Mouse (Mus musculus): Measurements from ENCODE around the gene Olfr782. TPM values are rescaled to one million over a fixed set of nuclear protein-coding genes. Genes with fewer than 3 reads are reported as not detected.

The Olfr782 gene
- polyA plus RNA-seq, 1 experiment from 2014 or later: not detected

DNA sequence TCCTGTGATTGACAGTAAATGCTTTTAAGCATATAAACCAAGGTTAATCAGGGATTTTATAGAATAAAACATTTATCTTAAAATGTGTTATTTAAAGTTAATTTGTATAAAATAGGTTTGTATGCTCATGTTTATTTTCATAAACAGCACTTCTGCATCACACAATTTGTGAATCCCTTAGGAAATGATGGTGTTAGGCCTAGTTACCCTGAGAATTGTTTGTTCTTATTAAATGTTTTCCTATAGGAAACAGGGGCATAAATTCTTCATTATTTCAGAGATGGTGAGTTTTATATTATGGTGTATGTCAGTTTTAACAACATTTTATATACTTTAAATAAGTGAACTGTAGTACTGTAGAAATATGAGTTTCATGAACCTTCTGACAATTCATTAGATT is 35.1 kb downstream of the Olfr782 start, which contains the start of gene Olfr784:
Olfr784 (plus strand) TSS at position 301 of the 400 bp plus-strand sequence.
- no peaks in the 10 kb centered on the region for H3K27me3 ChIP-seq (replicated peaks; ENCODE audit: control insufficient read depth, insufficient read depth, low read length)
- no peak within 1 kb of the TSS for H3K4me3 ChIP-seq (ENCODE audit: low read depth, low read length)
- no peak within 1 kb of the TSS for H3K4me2 ChIP-seq (ENCODE audit: low read depth, low read length)
- H3K4me1 ChIP-seq (ENCODE audit: control insufficient read depth, insufficient read depth, low read length): no peaks in the 10 kb centered on the region
- H3K9ac ChIP-seq (ENCODE audit: low read depth, low read length): no peak within 1 kb of the TSS
- no peaks in the 10 kb centered on the region for H3K9me3 ChIP-seq (ENCODE audit: control insufficient read depth, low read length)
- DNase-seq (ENCODE audit: low spot score) (no peak), ATAC-seq (ENCODE audit: low read depth) (no peak)
- no peak within 1 kb of the TSS for H3K27ac ChIP-seq (replicated peaks; ENCODE audit: low read depth, low read length)
- H3K36me3 ChIP-seq (ENCODE audit: control insufficient read depth, insufficient read depth, low read length): no peaks in the 10 kb centered on the region

DNA sequence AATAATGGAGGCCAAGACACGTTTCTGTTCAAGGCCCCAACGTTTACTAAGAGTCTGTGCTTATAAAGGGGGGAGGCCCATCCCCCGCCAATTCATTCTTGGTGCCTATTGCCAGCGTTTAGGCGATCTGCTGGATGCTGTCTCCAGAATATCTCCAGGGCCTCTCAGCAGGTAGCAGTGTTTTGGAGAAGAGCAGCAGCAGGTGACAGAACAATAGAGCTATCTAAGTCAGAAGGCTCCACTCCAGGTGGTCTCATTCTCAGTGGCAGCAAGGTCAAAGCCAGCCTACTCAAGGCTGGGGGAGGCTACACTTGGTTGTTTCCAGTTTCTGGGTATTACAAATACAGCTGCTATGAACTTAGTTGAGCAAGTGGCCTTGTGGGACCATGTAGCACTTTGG is 52.2 kb downstream of the Olfr782 start:
- no peak for ATAC-seq (ENCODE audit: low read depth)

More for the DNA sequence above, 52.2 kb downstream of the Olfr782 start:
- H3K4me3 ChIP-seq (ENCODE audit: low read depth, low read length): no peak overlapping the region
- H3K9ac ChIP-seq (ENCODE audit: low read depth, low read length): no peak overlapping the region
- no peaks in the 10 kb centered on the region for H3K4me1 ChIP-seq (ENCODE audit: control insufficient read depth, insufficient read depth, low read length)
- no peak for DNase-seq (ENCODE audit: low spot score)
- 0 out of 2 replicates have a peak, but pooled peaks cover 3% of the 10 kb centered on the region for H3K9me3 ChIP-seq (ENCODE audit: control insufficient read depth, low read length)
- no peak overlapping the region for H3K4me2 ChIP-seq (ENCODE audit: low read depth, low read length)
- H3K36me3 ChIP-seq (ENCODE audit: control insufficient read depth, insufficient read depth, low read length): no peaks in the 10 kb centered on the region
- H3K27me3 ChIP-seq (replicated peaks; ENCODE audit: control insufficient read depth, insufficient read depth, low read length): no peaks in the 10 kb centered on the region
- 42% methylated on average over 5 of the region's 5 CpGs for WGBS
- H3K27ac ChIP-seq (replicated peaks; ENCODE audit: low read depth, low read length): no peak overlapping the region

Other genes starting within 250 kb of the Olfr782 start
- gene Olfr768, start 249.5 kb upstream of the Olfr782 start, polyA plus RNA-seq (2014; fragmentation: Nextera tagmentation; extraction: Ambion mirVana): not detected in 2 replicates
- 0.04 and 0.12 TPM in 2 replicates for gene Olfr769, start 231.0 kb upstream of the Olfr782 start, polyA plus RNA-seq (2014; fragmentation: Nextera tagmentation; extraction: Ambion mirVana)
- not detected in 2 replicates for gene Olfr770, start 209.9 kb upstream of the Olfr782 start, polyA plus RNA-seq (2014; fragmentation: Nextera tagmentation; extraction: Ambion mirVana)
- gene Olfr771, start 184.1 kb upstream of the Olfr782 start, polyA plus RNA-seq (2014; fragmentation: Nextera tagmentation; extraction: Ambion mirVana): not detected in 2 replicates
- not detected in 2 replicates for gene Olfr772, start 170.9 kb upstream of the Olfr782 start, polyA plus RNA-seq (2014; fragmentation: Nextera tagmentation; extraction: Ambion mirVana)
- not detected in 2 replicates for gene Olfr773, start 161.4 kb upstream of the Olfr782 start, polyA plus RNA-seq (2014; fragmentation: Nextera tagmentation; extraction: Ambion mirVana)
- not detected in 2 replicates for gene Olfr774, start 112.6 kb upstream of the Olfr782 start, polyA plus RNA-seq (2014; fragmentation: Nextera tagmentation; extraction: Ambion mirVana)
- gene Olfr775, start 100.4 kb upstream of the Olfr782 start, polyA plus RNA-seq (2014; fragmentation: Nextera tagmentation; extraction: Ambion mirVana): not detected in 2 replicates
- 0.08 TPM in 1 of 2 replicates, not detected in the other for gene Olfr776, start 89.7 kb upstream of the Olfr782 start, polyA plus RNA-seq (2014; fragmentation: Nextera tagmentation; extraction: Ambion mirVana)
- gene Olfr777, start 77.4 kb upstream of the Olfr782 start, polyA plus RNA-seq (2014; fragmentation: Nextera tagmentation; extraction: Ambion mirVana): not detected in 2 replicates
- gene Olfr780, start 30.7 kb upstream of the Olfr782 start, polyA plus RNA-seq (2014; fragmentation: Nextera tagmentation; extraction: Ambion mirVana): not detected in 2 replicates
- gene Olfr781, start 20.0 kb upstream of the Olfr782 start, polyA plus RNA-seq (2014; fragmentation: Nextera tagmentation; extraction: Ambion mirVana): not detected in 2 replicates
- 0.14 TPM in 1 of 2 replicates, not detected in the other for gene Olfr784, start 35.2 kb downstream of the Olfr782 start, polyA plus RNA-seq (2014; fragmentation: Nextera tagmentation; extraction: Ambion mirVana)
- gene Olfr785, start 56.6 kb downstream of the Olfr782 start, polyA plus RNA-seq (2014; fragmentation: Nextera tagmentation; extraction: Ambion mirVana): not detected in 2 replicates
- not detected in 2 replicates for gene Olfr786, start 78.5 kb downstream of the Olfr782 start, polyA plus RNA-seq (2014; fragmentation: Nextera tagmentation; extraction: Ambion mirVana)
- not detected in 2 replicates for gene Olfr787, start 113.0 kb downstream of the Olfr782 start, polyA plus RNA-seq (2014; fragmentation: Nextera tagmentation; extraction: Ambion mirVana)
- gene Olfr788, start 122.1 kb downstream of the Olfr782 start, polyA plus RNA-seq (2014; fragmentation: Nextera tagmentation; extraction: Ambion mirVana): not detected in 2 replicates
- gene Olfr789, start 135.9 kb downstream of the Olfr782 start, polyA plus RNA-seq (2014; fragmentation: Nextera tagmentation; extraction: Ambion mirVana): not detected in 2 replicates
- gene Olfr790, start 149.6 kb downstream of the Olfr782 start, polyA plus RNA-seq (2014; fragmentation: Nextera tagmentation; extraction: Ambion mirVana): not detected in 2 replicates
- gene Olfr791, start 172.9 kb downstream of the Olfr782 start, polyA plus RNA-seq (2014; fragmentation: Nextera tagmentation; extraction: Ambion mirVana): not detected in 2 replicates
- gene Olfr792, start 190.3 kb downstream of the Olfr782 start, polyA plus RNA-seq (2014; fragmentation: Nextera tagmentation; extraction: Ambion mirVana): not detected in 2 replicates
- not detected in 2 replicates for gene Olfr794, start 218.8 kb downstream of the Olfr782 start, polyA plus RNA-seq (2014; fragmentation: Nextera tagmentation; extraction: Ambion mirVana)

All from embryonic facial prominence, embryonic 14.5 days (tissue).